Mouse (Mus musculus) left cerebral cortex, postnatal 10 days (tissue): ENCODE results near the gene Mbnl3. TPM values are rescaled to one million over a fixed set of nuclear protein-coding genes. Genes with fewer than 3 reads are reported as not detected.

Source experiments
- DNase-seq, 2 experiments: peaks; one replicate each; pipeline ENCODE4 v3.0.0; 2021 to 2022; ENCODE audit warnings: low spot score in 2 of 2, mixed read lengths in 1 of 2; ENCODE audit errors: extremely low spot score in 1 of 2
- intact Hi-C: fragments of 180-260 bp; cut with DNase I; formaldehyde crosslinking; loops from one replicate; pipeline ENCODE4 v1.15.1; 2025
- total RNA-seq, 2 experiments: library from RNA; stranded (reverse); gene quantifications; 2 replicates each; pipeline ENCODE4 v1.2.3; 2021

The Mbnl3 gene
- under 1 TPM; 0.17 to 0.18 TPM for total RNA-seq

DNA sequence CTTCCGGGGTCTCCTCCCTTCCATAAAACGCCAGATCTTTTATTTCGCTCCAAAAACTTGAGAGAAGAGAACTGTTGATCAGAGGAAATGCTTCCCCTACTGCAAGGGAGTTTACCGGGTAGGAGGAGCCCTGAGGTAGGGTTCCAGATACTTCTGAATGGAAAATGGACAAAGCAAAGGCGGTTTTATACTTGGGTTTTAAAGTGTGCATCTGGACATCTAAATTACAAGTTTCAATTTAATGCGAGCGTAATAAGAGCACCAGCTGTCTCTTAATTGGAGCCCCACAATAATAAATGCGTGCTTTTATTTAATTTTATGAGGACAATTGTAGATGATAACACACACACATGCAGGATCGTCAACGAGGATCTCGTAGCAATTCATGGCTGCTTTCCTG is at the start of gene Mbnl3:
Mbnl3 (minus strand) TSS at position 101 of the 400 bp plus-strand sequence.
- no peak for DNase-seq
- intact Hi-C loops, result no loop called here

DNA sequence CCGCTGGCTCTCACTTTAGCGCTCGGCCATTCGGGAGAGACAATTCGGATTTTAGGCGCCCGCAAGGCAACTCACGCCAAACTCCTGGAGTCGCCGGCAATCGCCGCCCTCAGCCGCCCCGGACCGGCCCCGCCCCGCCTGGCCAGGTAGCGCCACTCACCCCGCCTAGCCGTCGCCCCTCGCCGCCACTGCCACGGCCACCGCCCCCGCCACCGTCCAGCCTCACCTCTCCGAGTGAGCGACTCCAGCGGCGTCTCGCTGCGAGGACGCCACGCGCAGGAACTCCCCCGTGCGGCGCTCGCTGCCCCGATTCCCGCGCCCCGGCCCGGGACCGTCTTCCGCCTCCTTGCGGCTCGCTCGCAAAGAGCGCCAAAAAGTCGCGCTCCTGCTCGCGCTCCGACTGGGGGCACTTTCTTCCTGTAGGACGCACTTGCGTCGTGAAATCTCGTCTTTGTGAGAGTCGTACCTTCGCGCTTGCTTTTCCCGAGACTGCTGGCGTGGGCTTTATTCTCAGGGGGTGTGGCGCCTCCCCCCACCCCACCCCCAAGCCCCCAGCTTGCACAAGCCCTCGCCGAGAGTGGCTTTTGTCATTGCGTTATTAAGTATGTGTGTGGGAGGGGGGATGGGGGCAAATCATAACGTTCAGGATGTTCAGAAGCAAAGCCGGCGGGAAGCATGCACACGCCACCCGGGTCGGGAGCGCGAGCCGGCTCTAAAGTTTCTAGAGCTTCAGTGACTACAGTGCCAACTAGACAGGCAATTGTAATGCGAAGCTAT is 596 bp downstream of the Mbnl3 start:
- DNase-seq, result peak in 1 of 2 experiments; percentile 25
- intact Hi-C loops, result no loop called here

GRCm38 (mm10) chrX:51204626-51205547 is 1.4 kb downstream of the Mbnl3 start:
- intact Hi-C loops, result no loop called here
- peak in 1 of 2 experiments; percentile 26 for DNase-seq

DNA sequence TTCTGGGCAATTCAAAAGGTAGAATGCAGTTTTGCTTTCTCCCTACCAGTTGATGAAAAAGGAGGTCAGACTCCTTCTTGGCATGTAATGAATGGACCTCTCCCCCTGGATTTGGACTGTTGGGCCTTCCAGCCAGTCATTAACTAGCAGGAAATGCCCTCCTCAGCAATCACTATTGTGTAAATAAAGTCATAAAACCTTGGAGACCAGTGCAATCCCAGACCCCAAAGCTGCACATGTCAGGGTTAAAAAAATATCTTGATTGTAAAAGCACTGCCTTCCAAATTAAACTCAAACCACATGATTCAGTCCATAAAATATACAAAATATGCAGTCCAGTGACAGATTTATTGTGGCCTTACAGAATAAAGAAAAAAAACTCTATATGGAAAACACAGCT is 9.3 kb downstream of the Mbnl3 start:
- intact Hi-C loops, result no loop called here
- no peak for DNase-seq

GRCm38 (mm10) chrX:51171914-51172313 is 34.4 kb downstream of the Mbnl3 start:
- intact Hi-C loops, result no loop called here
- DNase-seq, result no peak

DNA sequence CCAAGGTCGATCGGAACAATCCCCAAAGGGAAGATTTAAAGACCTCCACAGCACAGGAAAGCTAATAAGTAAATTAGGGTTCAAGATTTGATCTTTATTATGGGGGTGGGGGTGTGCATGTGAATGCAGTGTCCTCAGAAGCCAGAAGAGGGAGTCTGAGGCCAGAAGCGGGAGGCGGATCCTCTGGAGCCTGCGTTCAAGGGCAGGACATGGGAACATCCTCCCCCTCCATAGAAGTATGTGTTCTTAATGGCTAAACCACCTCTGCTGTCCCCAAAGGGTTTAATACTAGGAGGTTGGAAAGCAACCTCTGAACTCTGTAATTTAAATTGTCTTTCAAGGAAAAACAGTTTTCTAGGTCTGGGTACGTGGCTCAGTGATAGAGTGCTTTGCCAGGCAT is 34.9 kb downstream of the Mbnl3 start:
- intact Hi-C loops, result no loop called here
- peak in 1 of 2 experiments; percentile 14 for DNase-seq

DNA sequence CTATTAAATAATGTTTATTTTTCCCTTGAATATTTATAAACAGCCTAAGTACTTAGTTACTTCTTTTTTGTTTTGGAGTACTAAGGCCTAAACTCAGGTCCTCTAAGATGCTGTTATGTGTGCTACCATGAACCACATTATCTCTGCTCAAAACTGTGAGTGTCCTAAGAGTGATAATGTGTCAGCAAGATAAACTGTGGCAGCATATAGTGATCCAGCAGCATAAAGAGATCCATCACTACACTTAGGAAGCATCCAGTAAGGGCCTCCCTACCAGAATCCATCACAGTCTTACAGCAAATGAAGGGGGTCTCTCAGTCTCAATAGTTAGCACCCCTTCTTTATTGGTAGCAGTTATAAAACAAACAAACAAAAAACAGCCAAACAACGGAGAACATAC is 35.9 kb downstream of the Mbnl3 start:
- intact Hi-C loops, result no loop called here
- DNase-seq, result no peak

GRCm38 (mm10) chrX:51169476-51170045 is 36.8 kb downstream of the Mbnl3 start:
- intact Hi-C loops, result no loop called here
- no peak for DNase-seq

- DNase-seq, result no peak
- intact Hi-C loops, result no loop called here
These were observed 38.4 kb downstream of the Mbnl3 start for GRCm38 (mm10) chrX:51167976-51168375.

- DNase-seq, result no peak
- intact Hi-C loops, result no loop called here
These were observed 41.6 kb downstream of the Mbnl3 start for GRCm38 (mm10) chrX:51164766-51165165.

DNA sequence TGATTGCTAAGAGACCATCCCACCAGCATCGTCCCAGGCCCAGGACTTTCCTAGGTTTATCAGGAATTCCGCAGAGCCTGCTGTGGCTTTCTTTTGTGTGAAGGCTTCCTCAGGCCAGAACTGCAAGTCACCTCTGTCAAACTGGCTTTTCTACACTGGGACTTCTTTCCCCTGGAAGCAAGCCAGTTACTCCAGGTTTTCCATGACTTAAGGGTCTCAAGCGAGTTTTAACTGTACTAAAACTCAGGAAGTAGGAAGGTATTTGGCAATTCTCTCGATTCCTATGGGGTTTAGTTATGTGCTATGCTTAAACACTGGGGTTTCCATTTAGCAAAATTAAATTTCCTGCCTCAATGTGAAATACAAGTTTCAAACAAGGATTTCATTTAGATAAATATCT is 57.9 kb downstream of the Mbnl3 start:
- DNase-seq, result no peak

DNA sequence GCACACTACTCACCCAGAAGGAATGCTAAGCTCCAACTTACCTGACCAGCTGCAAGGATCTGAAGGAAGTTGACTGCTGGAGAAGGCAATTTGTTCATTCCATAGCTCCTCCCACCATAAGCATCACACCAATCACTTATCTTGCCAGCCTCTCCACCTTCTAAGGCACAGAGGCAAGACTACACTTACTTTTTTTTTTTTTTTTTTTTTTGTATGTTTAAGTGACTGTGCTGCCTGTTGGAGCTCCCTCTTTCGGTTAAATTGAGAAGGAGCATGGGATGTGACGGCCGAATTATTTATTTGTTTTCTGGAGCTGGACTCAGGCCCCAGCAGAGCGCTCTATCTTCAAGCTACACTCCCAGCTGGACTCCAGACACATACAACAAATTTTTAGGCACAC is 60.0 kb downstream of the Mbnl3 start:
- peak in 1 of 2 experiments; percentile 12 for DNase-seq
- intact Hi-C loops, result no loop called here

More for the DNA sequence above, 57.9 kb downstream of the Mbnl3 start:
- intact Hi-C loops, result no loop called here

- intact Hi-C loops, result no loop called here
These were observed 66.3 kb downstream of the Mbnl3 start for GRCm38 (mm10) chrX:51140055-51140454.

DNA sequence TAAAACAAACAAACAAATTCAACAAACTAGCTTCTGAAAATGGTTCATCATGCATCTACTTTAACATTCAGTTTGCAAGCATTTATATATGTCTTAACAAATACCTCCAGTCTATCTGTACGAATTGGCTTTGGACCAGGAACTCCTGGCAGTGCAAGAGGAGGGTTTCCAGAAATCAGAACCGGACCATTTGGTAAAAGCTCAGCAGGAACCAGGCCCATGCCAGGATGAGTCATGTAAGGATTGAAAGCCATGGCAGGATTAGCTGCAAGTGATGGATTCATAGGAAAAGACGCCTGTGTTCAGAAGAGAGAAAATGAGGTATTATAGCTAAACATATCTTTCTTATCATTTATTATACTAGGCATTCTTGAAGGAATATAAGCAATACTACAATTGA is 75.0 kb downstream of the Mbnl3 start:
- intact Hi-C loops, result no loop called here
- DNase-seq, result no peak

More at GRCm38 (mm10) chrX:51140055-51140454, 66.3 kb downstream of the Mbnl3 start:
- DNase-seq, result no peak

- DNase-seq, result no peak
- intact Hi-C loops, result no loop called here
These were observed 103.6 kb downstream of the Mbnl3 start for GRCm38 (mm10) chrX:51102748-51103147.

- DNase-seq, result no peak
- intact Hi-C loops, result no loop called here
These were observed 121.4 kb downstream of the Mbnl3 start for GRCm38 (mm10) chrX:51084972-51085371.

GRCm38 (mm10) chrX:51084211-51084610 is 122.1 kb downstream of the Mbnl3 start:
- DNase-seq, result no peak
- intact Hi-C loops, result no loop called here

- intact Hi-C loops, result no loop called here
- DNase-seq, result peak in 1 of 2 experiments; percentile 13
These were observed 129.6 kb downstream of the Mbnl3 start for GRCm38 (mm10) chrX:51076744-51077143.
